Mouse (Mus musculus) heart, adult 10 weeks (tissue): ENCODE data around the gene Cbx2. TPM values are rescaled to one million over a fixed set of nuclear protein-coding genes. Genes with fewer than 3 reads are reported as not detected.

Experiments
- polyA plus RNA-seq: library from polyadenylated mRNA; stranded (reverse); fragments of 350-450 nt; fragmentation: Illumina TruSeq; extraction: RNeasy Lipid Tissue Mini Kit (QIAGEN cat#74804); gene quantifications from one replicate; pipeline ENCODE4 v1.2.3, GENCODE M21; 2014; ENCODE audit warnings: low read depth, low replicate concordance

Cbx2 gene
- 2.5 TPM for polyA plus RNA-seq

GRCm38 (mm10) chr11:119022895-119023615 is at the start of gene Cbx2:
Cbx2 (plus strand) TSS chr11:119022962.

GRCm38 (mm10) chr11:118987999-118988398 is 34.8 kb upstream of the Cbx2 start, which contains the start of gene Enpp7:
Enpp7 (plus strand) TSS chr11:118988188.

GRCm38 (mm10) chr11:119040600-119041324 is 18.0 kb downstream of the Cbx2 start, which contains the start of gene Cbx8:
Cbx8 (minus strand) TSS chr11:119040969.

Other genes with a start within 250 kb of the Cbx2 start
- not detected for gene Rbfox3, start 111.4 kb upstream of the Cbx2 start, polyA plus RNA-seq
- gene Enpp7, start 34.8 kb upstream of the Cbx2 start, polyA plus RNA-seq: not detected
- 4.6 TPM for gene Cbx8, start 18.0 kb downstream of the Cbx2 start, polyA plus RNA-seq
- gene Cbx4, start 63.3 kb downstream of the Cbx2 start, polyA plus RNA-seq: 5.9 TPM
- 40.6 TPM for gene Tbc1d16, start 205.5 kb downstream of the Cbx2 start, polyA plus RNA-seq
- 0.16 TPM for gene Ccdc40, start 205.6 kb downstream of the Cbx2 start, polyA plus RNA-seq
- gene Gaa, start 244.9 kb downstream of the Cbx2 start, polyA plus RNA-seq: 115 TPM